Comparison of ENCODE assay signal across 19 mouse cellular contexts in the genomic region with DNA sequence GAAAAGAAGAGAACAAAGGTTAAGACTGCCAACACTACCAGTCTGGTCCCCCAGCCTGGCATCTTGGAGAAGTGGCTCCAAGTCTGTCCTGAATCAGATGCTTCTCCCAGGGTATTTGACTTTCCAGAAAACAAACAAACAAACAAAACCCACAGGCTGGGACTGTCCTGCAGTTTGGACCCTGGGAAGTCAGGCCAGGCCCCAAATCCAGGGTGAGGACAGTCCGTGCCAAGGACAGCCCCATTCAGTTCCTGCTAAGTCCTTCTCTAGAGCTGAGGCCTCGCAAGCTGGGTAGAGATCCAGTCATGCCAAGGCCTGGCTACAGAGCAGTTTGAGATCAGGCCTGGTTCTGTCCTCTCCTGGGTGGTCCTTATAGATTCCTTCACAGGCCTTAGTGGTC. TPM values are rescaled to one million over a fixed set of nuclear protein-coding genes. Genes with fewer than 3 reads are reported as not detected.
DNase-seq lines count a peak whose midpoint lies in the region; ATAC-seq and TF ChIP-seq lines count a peak whose summit lies in the region.
"Had no signal": no experiment of that assay in that cellular context is flagged by ENCODE, and none has a peak within 500 bp of the region (broad histone marks: within the 10 kb centered on the region; RNA-seq: fewer than 3 reads in every experiment).

No protein-coding gene starts in this region.

- H3K4me3 ChIP-seq in cerebellum, adult 2 months (replicated peaks; ENCODE audit: insufficient read depth, low read depth, low read length) = no peak overlapping the region
- H3K4me3 ChIP-seq in heart, embryonic 10.5 days = no peak overlapping the region
- no peak overlapping the region for H3K4me3 ChIP-seq in neural tube, embryonic 11.5 days (ENCODE audit: low read depth, low read length)
- no peak overlapping the region for H3K4me3 ChIP-seq in neural tube, embryonic 15.5 days (replicated peaks)
- H3K4me3 ChIP-seq: embryonic facial prominence, embryonic 12.5 days; forebrain, embryonic 12.5 days; heart, embryonic 15.5 days; hindbrain, embryonic 10.5 days; intestine, embryonic 15.5 days had no signal

- H3K27me3 ChIP-seq in cerebellum, adult 2 months (ENCODE audit: control insufficient read depth, insufficient read depth, low read length) = no peaks in the 10 kb centered on the region
- H3K27me3 ChIP-seq in heart, embryonic 10.5 days (ENCODE audit: insufficient read depth, poor library complexity, severe bottlenecking) = no peaks in the 10 kb centered on the region
- H3K27me3 ChIP-seq in neural tube, embryonic 11.5 days (ENCODE audit: control insufficient read depth, insufficient read depth, low read length) = no peaks in the 10 kb centered on the region
- H3K27me3 ChIP-seq in neural tube, embryonic 15.5 days (replicated peaks) = no peaks in the 10 kb centered on the region
- H3K27me3 ChIP-seq: embryonic facial prominence, embryonic 12.5 days; forebrain, embryonic 12.5 days; heart, embryonic 15.5 days; intestine, embryonic 15.5 days had no signal

- peak overlapping the region; percentile 98 for H3K27ac ChIP-seq in cerebellum, adult 2 months (ENCODE audit: insufficient read depth, low read length)
- H3K27ac ChIP-seq in heart, embryonic 10.5 days = peak overlapping the region; percentile 52; the same call in 1 of the 2 replicates
- H3K27ac ChIP-seq in neural tube, embryonic 11.5 days (ENCODE audit: low read depth, low read length) = no peak overlapping the region
- H3K27ac ChIP-seq in neural tube, embryonic 15.5 days (replicated peaks) = no peak overlapping the region
- H3K27ac ChIP-seq: embryonic facial prominence, embryonic 12.5 days; forebrain, embryonic 12.5 days; heart, embryonic 15.5 days; hindbrain, embryonic 10.5 days; hindbrain, embryonic 14.5 days; intestine, embryonic 15.5 days had no signal

- TF ChIP-seq CTCF in cerebellum, adult 2 months (IDR thresholded peaks at IDR 0.05; ENCODE audit: borderline replicate concordance, insufficient read depth, low read depth, low read length) = no peak

- no peak for ATAC-seq in cerebellum, adult (ENCODE audit: insufficient number of reproducible peaks, low FRiP score, low TSS enrichment)
- ATAC-seq in neural tube, embryonic 11.5 days (ENCODE audit: insufficient read depth, low FRiP score, low TSS enrichment) = no peak
- ATAC-seq in neural tube, embryonic 15.5 days (ENCODE audit: low FRiP score) = no peak
- no peak for ATAC-seq in erythroblast, adult 5-6 weeks (replicated peaks; ENCODE audit: low FRiP score, poor library complexity, severe bottlenecking)
- ATAC-seq: forebrain, embryonic 16.5 days; intestine, embryonic 15.5 days had no signal

- DNase-seq in cerebellum, adult 2 months = peak; percentile 57 to 64
- DNase-seq in heart, embryonic 10.5 days (ENCODE audit: low spot score) = no peak
- no peak for DNase-seq in heart, postnatal 25 days (ENCODE audit: low spot score)
- DNase-seq in neural tube, embryonic 11.5 days (ENCODE audit: low spot score) = peak; percentile 5
- DNase-seq: adrenal gland, postnatal 14 days; gastrocnemius, postnatal 10 days; heart, adult 18-20 months; heart, postnatal 14 days had no signal

- intact Hi-C loops in heart, postnatal 25 days (cut with DNase I) = no loop called here

- TF ChIP-seq POLR2A in cerebellum, adult 2 months (IDR thresholded peaks at IDR 0.05; ENCODE audit: borderline replicate concordance, insufficient read depth, low read length) = no peak

- H3K36me3 ChIP-seq in heart, embryonic 10.5 days = no peaks in the 10 kb centered on the region
- no peaks in the 10 kb centered on the region for H3K36me3 ChIP-seq in neural tube, embryonic 11.5 days (ENCODE audit: control insufficient read depth, insufficient read depth, low read length)
- H3K36me3 ChIP-seq in neural tube, embryonic 15.5 days = no peaks in the 10 kb centered on the region
- H3K36me3 ChIP-seq: embryonic facial prominence, embryonic 12.5 days; forebrain, embryonic 12.5 days; heart, embryonic 15.5 days; hindbrain, embryonic 10.5 days; intestine, embryonic 15.5 days had no signal

- WGBS in cerebellum, adult 2 months = 48% methylated on average over 2 of the region's 2 CpGs
- WGBS in heart, embryonic 10.5 days = 89% methylated on average over 2 of the region's 2 CpGs
- WGBS in neural tube, embryonic 11.5 days = 94% methylated on average over 2 of the region's 2 CpGs
- 100% methylated on average over 2 of the region's 2 CpGs for WGBS in neural tube, embryonic 15.5 days

- H3K9me3 ChIP-seq in heart, embryonic 10.5 days = no peaks in the 10 kb centered on the region
- no peaks in the 10 kb centered on the region for H3K9me3 ChIP-seq in neural tube, embryonic 11.5 days (ENCODE audit: control insufficient read depth, low read length)
- H3K9me3 ChIP-seq in neural tube, embryonic 15.5 days (replicated peaks) = no peaks in the 10 kb centered on the region
- H3K9me3 ChIP-seq: embryonic facial prominence, embryonic 12.5 days; forebrain, embryonic 12.5 days; heart, embryonic 15.5 days; hindbrain, embryonic 10.5 days; intestine, embryonic 15.5 days had no signal

- no peak overlapping the region for H3K9ac ChIP-seq in neural tube, embryonic 11.5 days (ENCODE audit: low read length)
- no peak overlapping the region for H3K9ac ChIP-seq in neural tube, embryonic 15.5 days (replicated peaks)
- H3K9ac ChIP-seq: embryonic facial prominence, embryonic 12.5 days; forebrain, embryonic 12.5 days; heart, embryonic 15.5 days; hindbrain, embryonic 14.5 days; intestine, embryonic 15.5 days had no signal

- peaks cover 53% of the 10 kb centered on the region for H3K4me1 ChIP-seq in cerebellum, adult 2 months (ENCODE audit: control insufficient read depth, insufficient read depth, low read length)
- H3K4me1 ChIP-seq in heart, embryonic 10.5 days = peaks cover 39% of the 10 kb centered on the region
- H3K4me1 ChIP-seq in neural tube, embryonic 11.5 days (ENCODE audit: control insufficient read depth, insufficient read depth, low read length) = 0 out of 2 replicates have a peak, but pooled peaks cover 3% of the 10 kb centered on the region
- H3K4me1 ChIP-seq in neural tube, embryonic 15.5 days = peaks cover 4% of the 10 kb centered on the region; the same call in 1 of the 2 replicates

- no peak overlapping the region for H3K4me2 ChIP-seq in neural tube, embryonic 11.5 days (ENCODE audit: low read depth)
- H3K4me2 ChIP-seq in neural tube, embryonic 15.5 days = no peak overlapping the region
- H3K4me2 ChIP-seq: embryonic facial prominence, embryonic 12.5 days; forebrain, embryonic 12.5 days; heart, embryonic 11.5 days; heart, embryonic 15.5 days; hindbrain, embryonic 14.5 days; intestine, embryonic 15.5 days had no signal

RNA-seq across cellular contexts. Expression of a gene that starts 27.1 kb away (rescaled TPM):
- polyA plus RNA-seq in cerebellum, adult 2 months (2012; rRNA removed) = 80.4 and 87.9 TPM in 2 replicates
- 11.9 and 15.9 TPM in 2 replicates for polyA plus RNA-seq in heart, embryonic 10.5 days (2016; fragmentation: Nextera tagmentation; extraction: Ambion mirVana)
- 1 to 10 TPM; 6.2 to 7.6 TPM for total RNA-seq in heart, postnatal 25 days (2021)
- polyA plus RNA-seq in neural tube, embryonic 11.5 days (2014; fragmentation: Nextera tagmentation; extraction: Ambion mirVana) = 5.0 and 5.4 TPM in 2 replicates
- 3.8 and 6.5 TPM in 2 replicates for polyA plus RNA-seq in neural tube, embryonic 15.5 days (2015; fragmentation: Nextera tagmentation; extraction: Ambion mirVana)
- total RNA-seq in erythroblast, adult 5-6 weeks (2015; ENCODE audit: low replicate concordance) = 1.9 and 2.9 TPM in 2 replicates
- 0.42 and 1.8 TPM in 2 replicates for total RNA-seq in erythroblast, adult 5-6 weeks (2017; ENCODE audit: low replicate concordance)

Comparison
In these comparisons a context has a peak if more than half of its experiments do, and no peak if none do; other contexts are left out.
1. DNase-seq: peak in cerebellum, adult 2 months (2 of 2) and neural tube, embryonic 11.5 days (single experiment); none in heart, embryonic 10.5 days (single experiment) and heart, postnatal 25 days (single experiment).
2. H3K27ac ChIP-seq: peak in cerebellum, adult 2 months (single experiment) and heart, embryonic 10.5 days (single experiment); none in neural tube, embryonic 11.5 days (single experiment) and neural tube, embryonic 15.5 days (single experiment).